Mouse (Mus musculus) forebrain, embryonic 13.5 days (tissue): ENCODE measurements at regions not wholly inside any gene's neighbourhood (a gene's known extent, or its start where the extent isn't known, plus 50 kb on each side); places are given as distances from the start of the nearest gene placed in this dataset.
"Not testable (repeated sequence)": the region's sequence is repeated elsewhere in the genome, so short reads cannot be mapped to it uniquely, and the experiment has no call there.

ENCODE experiments used
- ATAC-seq: fragments of 200-750 bp; cut with Nextera tagmentation; 2 replicates; pipeline ENCODE4 v1.8.0; 2017
- H3K27ac ChIP-seq: fragments of 300-500 bp; sonication (generic); 2 replicates; pipeline ENCODE4 v1.5.1; 2015; ENCODE audit warnings: inconsistent platforms, mild to moderate bottlenecking, moderate library complexity
- H3K27me3 ChIP-seq: fragments of 300-500 bp; sonication (generic); 2 replicates; pipeline ENCODE4 v1.6.1; 2015; ENCODE audit warnings: mild to moderate bottlenecking, inconsistent platforms
- H3K36me3 ChIP-seq: fragments of 300-500 bp; sonication (generic); 2 replicates; pipeline ENCODE4 v1.6.1; 2015; ENCODE audit warnings: mild to moderate bottlenecking, inconsistent platforms; ENCODE audit not compliant: poor library complexity, severe bottlenecking
- H3K4me1 ChIP-seq: fragments of 300-500 bp; sonication (generic); 2 replicates; pipeline ENCODE4 v1.6.1; 2015; ENCODE audit warnings: inconsistent platforms
- H3K4me2 ChIP-seq: fragments of 300-500 bp; sonication (generic); 2 replicates; pipeline ENCODE4 v1.6.1; 2015; ENCODE audit warnings: inconsistent platforms, mild to moderate bottlenecking, moderate library complexity
- H3K4me3 ChIP-seq: fragments of 300-500 bp; sonication (generic); 2 replicates; pipeline ENCODE4 v1.5.1; 2015; ENCODE audit warnings: mild to moderate bottlenecking, inconsistent platforms
- H3K9ac ChIP-seq: fragments of 300-500 bp; sonication (generic); 2 replicates; pipeline ENCODE4 v1.6.1; 2015; ENCODE audit warnings: mild to moderate bottlenecking, inconsistent platforms
- H3K9me3 ChIP-seq: fragments of 300-500 bp; sonication (generic); replicated peaks from 2 replicates; pipeline ENCODE4 v1.6.1; 2016; ENCODE audit warnings: inconsistent platforms
- WGBS: fragments of 180-500 bp; shearing (Covaris S2); methylation state at CpG from one replicate; pipeline ENCODE4 v1.1.7; 2015; 5-methylcytosine and 5-hydroxymethylcytosine counted together

- ATAC-seq: no peak
- Histone ChIP-seq H3K4me1 (no peaks in the 10 kb centered on the region), H3K4me2 (no peak overlapping the region), H3K9me3 (no peaks in the 10 kb centered on the region), H3K27ac (no peak overlapping the region), H3K27me3 (no peaks in the 10 kb centered on the region), H3K9ac (no peak overlapping the region), H3K36me3 (no peaks in the 10 kb centered on the region), H3K4me3 (no peak overlapping the region)
- WGBS: 88% methylated on average over 4 of the region's 4 CpGs
Observed at GRCm38 (mm10) chr13:4935940-4936339, 327.0 kb upstream of the Akr1e1 start.

GRCm38 (mm10) chr13:4939849-4940248 is 330.9 kb upstream of the Akr1e1 start:
- H3K36me3 ChIP-seq: no peaks in the 10 kb centered on the region
- H3K9ac ChIP-seq: no peak overlapping the region
- no peaks in the 10 kb centered on the region for H3K9me3 ChIP-seq
- H3K4me1 ChIP-seq: no peaks in the 10 kb centered on the region
- no peaks in the 10 kb centered on the region for H3K27me3 ChIP-seq
- no peak for ATAC-seq
- no peak overlapping the region for H3K4me3 ChIP-seq
- no peak overlapping the region for H3K27ac ChIP-seq
- H3K4me2 ChIP-seq: no peak overlapping the region

- H3K9ac ChIP-seq, H3K36me3 ChIP-seq, H3K4me2 ChIP-seq, H3K4me3 ChIP-seq, H3K27ac ChIP-seq, H3K4me1 ChIP-seq, H3K9me3 ChIP-seq, H3K27me3 ChIP-seq: not testable (repeated sequence)
- peak; percentile 79 for ATAC-seq
- WGBS: 19% methylated on average over 5 of the region's 14 CpGs
Observed at GRCm38 (mm10) chr13:4942490-4942889, 333.5 kb upstream of the Akr1e1 start.

- no peaks in the 10 kb centered on the region for H3K36me3 ChIP-seq
- WGBS: 29% methylated on average over 7 of the region's 7 CpGs
- 0 out of 2 replicates have a peak overlapping the region, but pooled peaks have one; percentile 34 for H3K9ac ChIP-seq
- ATAC-seq: peak; percentile 61
- H3K4me1 ChIP-seq: no peaks in the 10 kb centered on the region
- no peaks in the 10 kb centered on the region for H3K27me3 ChIP-seq
- H3K27ac ChIP-seq: no peak overlapping the region
- no peaks in the 10 kb centered on the region for H3K9me3 ChIP-seq
- peak overlapping the region; percentile 32 for H3K4me3 ChIP-seq
- H3K4me2 ChIP-seq: peak overlapping the region; percentile 57
Observed at GRCm38 (mm10) chr13:4943046-4943445, 334.1 kb upstream of the Akr1e1 start.

GRCm38 (mm10) chr13:4955384-4955783 is 346.4 kb upstream of the Akr1e1 start:
- no peak overlapping the region for H3K27ac ChIP-seq
- H3K4me1 ChIP-seq: no peaks in the 10 kb centered on the region
- 94% methylated on average over 3 of the region's 3 CpGs for WGBS
- H3K27me3 ChIP-seq: no peaks in the 10 kb centered on the region
- H3K9ac ChIP-seq: no peak overlapping the region
- H3K4me2 ChIP-seq: no peak overlapping the region
- no peaks in the 10 kb centered on the region for H3K36me3 ChIP-seq
- no peak for ATAC-seq
- no peaks in the 10 kb centered on the region for H3K9me3 ChIP-seq
- H3K4me3 ChIP-seq: no peak overlapping the region

- no peaks in the 10 kb centered on the region for H3K27me3 ChIP-seq
- no peak overlapping the region for H3K9ac ChIP-seq
- H3K4me1 ChIP-seq: no peaks in the 10 kb centered on the region
- H3K9me3 ChIP-seq: no peaks in the 10 kb centered on the region
- no peak overlapping the region for H3K4me2 ChIP-seq
- no peak overlapping the region for H3K4me3 ChIP-seq
- H3K27ac ChIP-seq: no peak overlapping the region
- no peak for ATAC-seq
- no peaks in the 10 kb centered on the region for H3K36me3 ChIP-seq
Observed at GRCm38 (mm10) chr13:4964824-4965223, 355.9 kb upstream of the Akr1e1 start.

GRCm38 (mm10) chr13:4970081-4970892 is 361.3 kb upstream of the Akr1e1 start:
- no peaks in the 10 kb centered on the region for H3K4me1 ChIP-seq
- ATAC-seq: no peak
- no peak overlapping the region for H3K4me3 ChIP-seq
- 77% methylated on average over 2 of the region's 2 CpGs for WGBS
- H3K27me3 ChIP-seq: no peaks in the 10 kb centered on the region
- H3K9me3 ChIP-seq: no peaks in the 10 kb centered on the region
- H3K27ac ChIP-seq: no peak overlapping the region
- no peak overlapping the region for H3K4me2 ChIP-seq
- no peak overlapping the region for H3K9ac ChIP-seq
- no peaks in the 10 kb centered on the region for H3K36me3 ChIP-seq

- no peak overlapping the region for H3K4me2 ChIP-seq
- no peaks in the 10 kb centered on the region for H3K4me1 ChIP-seq
- H3K9ac ChIP-seq: no peak overlapping the region
- no peak overlapping the region for H3K27ac ChIP-seq
- ATAC-seq: no peak
- WGBS: 79% methylated on average over 4 of the region's 4 CpGs
- H3K27me3 ChIP-seq: no peaks in the 10 kb centered on the region
- H3K4me3 ChIP-seq: no peak overlapping the region
- no peaks in the 10 kb centered on the region for H3K9me3 ChIP-seq
- no peaks in the 10 kb centered on the region for H3K36me3 ChIP-seq
Observed at GRCm38 (mm10) chr13:4971472-4972067, 362.6 kb upstream of the Akr1e1 start.

GRCm38 (mm10) chr13:4992876-4993275 is 383.9 kb upstream of the Akr1e1 start:
- ATAC-seq: no peak
- WGBS: 68% methylated on average over 1 of the region's 1 CpGs
- no peak overlapping the region for H3K4me3 ChIP-seq
- H3K27ac ChIP-seq: no peak overlapping the region
- H3K4me2 ChIP-seq: no peak overlapping the region
- H3K9me3 ChIP-seq: no peaks in the 10 kb centered on the region
- H3K4me1 ChIP-seq: no peaks in the 10 kb centered on the region
- H3K36me3 ChIP-seq: no peaks in the 10 kb centered on the region
- H3K9ac ChIP-seq: no peak overlapping the region
- no peaks in the 10 kb centered on the region for H3K27me3 ChIP-seq

GRCm38 (mm10) chr13:5008296-5008695 is 399.3 kb upstream of the Akr1e1 start:
- Histone ChIP-seq H3K36me3 (no peaks in the 10 kb centered on the region), H3K4me2 (no peak overlapping the region), H3K4me3 (no peak overlapping the region), H3K4me1 (no peaks in the 10 kb centered on the region), H3K9me3 (no peaks in the 10 kb centered on the region), H3K27ac (no peak overlapping the region), H3K27me3 (no peaks in the 10 kb centered on the region), H3K9ac (no peak overlapping the region)
- WGBS: 98% methylated on average over 1 of the region's 1 CpGs
- ATAC-seq: no peak

GRCm38 (mm10) chr13:5022439-5022838 is 413.5 kb upstream of the Akr1e1 start:
- WGBS: 91% methylated on average over 7 of the region's 7 CpGs
- no peaks in the 10 kb centered on the region for H3K27me3 ChIP-seq
- no peaks in the 10 kb centered on the region for H3K36me3 ChIP-seq
- no peak for ATAC-seq
- H3K4me2 ChIP-seq: no peak overlapping the region
- H3K27ac ChIP-seq: no peak overlapping the region
- H3K4me1 ChIP-seq: no peaks in the 10 kb centered on the region
- no peak overlapping the region for H3K4me3 ChIP-seq
- no peak overlapping the region for H3K9ac ChIP-seq
- no peaks in the 10 kb centered on the region for H3K9me3 ChIP-seq

GRCm38 (mm10) chr13:5059859-5060258 is 450.9 kb upstream of the Akr1e1 start:
- no peak overlapping the region for H3K9ac ChIP-seq
- no peaks in the 10 kb centered on the region for H3K27me3 ChIP-seq
- no peak for ATAC-seq
- H3K4me1 ChIP-seq: no peaks in the 10 kb centered on the region
- H3K9me3 ChIP-seq: no peaks in the 10 kb centered on the region
- 77% methylated on average over 2 of the region's 2 CpGs for WGBS
- H3K4me3 ChIP-seq: no peak overlapping the region
- no peak overlapping the region for H3K4me2 ChIP-seq
- H3K27ac ChIP-seq: no peak overlapping the region
- H3K36me3 ChIP-seq: no peaks in the 10 kb centered on the region

- Histone ChIP-seq H3K9me3 (no peaks in the 10 kb centered on the region), H3K27ac (no peak overlapping the region), H3K9ac (no peak overlapping the region), H3K36me3 (no peaks in the 10 kb centered on the region), H3K27me3 (no peaks in the 10 kb centered on the region), H3K4me3 (no peak overlapping the region), H3K4me1 (no peaks in the 10 kb centered on the region), H3K4me2 (no peak overlapping the region)
- WGBS: 64% methylated on average over 2 of the region's 2 CpGs
- no peak for ATAC-seq
Observed at GRCm38 (mm10) chr13:5060462-5060861, 451.5 kb upstream of the Akr1e1 start.
